Mouse (Mus musculus) CH12.LX (cell line): ENCODE data around the gene Mcrip1. TPM values are rescaled to one million over a fixed set of nuclear protein-coding genes. Genes with fewer than 3 reads are reported as not detected.

Source experiments
- DNase-seq: peaks from one replicate; pipeline ENCODE4 v3.0.0-alpha.2; 2013; ENCODE audit errors: extremely low read depth
- H3K27ac ChIP-seq: 2 replicates; pipeline ENCODE4 v1.5.1; 2012; ENCODE audit warnings: low read depth, mild to moderate bottlenecking, control low read depth, moderate library complexity; ENCODE audit not compliant: insufficient read depth
- H3K27me3 ChIP-seq: replicated peaks from 2 replicates; pipeline ENCODE3; 2012; ENCODE audit warnings: inconsistent platforms
- H3K36me3 ChIP-seq, 2 experiments: replicated peaks in 1 of 2; 2 replicates each; pipeline versions ENCODE3 to v1.6.1; 2012; ENCODE audit warnings: inconsistent platforms in 1 of 2, low read length in 1 of 2, mild to moderate bottlenecking in 1 of 2, mixed read lengths in 1 of 2, moderate library complexity in 1 of 2; ENCODE audit not compliant: control insufficient read depth in 1 of 2, insufficient read depth in 1 of 2
- H3K4me1 ChIP-seq, 2 experiments: 2 replicates each; pipeline ENCODE4 v1.6.1; 2012; ENCODE audit warnings: inconsistent platforms in 1 of 2, moderate library complexity in 1 of 2; ENCODE audit not compliant: insufficient read depth in 2 of 2, control insufficient read depth in 1 of 2
- H3K4me2 ChIP-seq: 2 replicates; pipeline ENCODE4 v1.6.1; 2012; ENCODE audit warnings: low read depth, mild to moderate bottlenecking, control low read depth; ENCODE audit not compliant: poor library complexity, insufficient read depth, severe bottlenecking
- H3K4me3 ChIP-seq, 3 experiments: fragments of 150-350 bp in 1 of 3; sonication (generic) in 1 of 3; replicated peaks in 1 of 3; 2 replicates each; pipeline versions ENCODE3 to v1.5.1; 2011 to 2012; ENCODE audit warnings: low read depth in 2 of 3, low read length in 2 of 3, mild to moderate bottlenecking in 2 of 3, moderate library complexity in 2 of 3, control low read depth in 1 of 3, improper control_type of control experiment in 1 of 3, inconsistent platforms in 1 of 3, mixed read lengths in 1 of 3; ENCODE audit not compliant: poor library complexity in 1 of 3
- H3K79me2 ChIP-seq: replicated peaks from 2 replicates; pipeline ENCODE4 v1.6.1; 2012; ENCODE audit warnings: mild to moderate bottlenecking, moderate library complexity; ENCODE audit not compliant: control insufficient read depth, poor library complexity, insufficient read depth, severe bottlenecking; ENCODE audit errors: extremely low read depth
- H3K9ac ChIP-seq: 2 replicates; pipeline ENCODE4 v1.6.1; 2012; ENCODE audit warnings: low read depth, mild to moderate bottlenecking, control low read depth, moderate library complexity; ENCODE audit not compliant: insufficient read depth
- H3K9me3 ChIP-seq: replicated peaks from 2 replicates; pipeline ENCODE3; 2012; ENCODE audit warnings: low read length, inconsistent platforms, mixed read lengths
- BHLHE40 ChIP-seq: IDR thresholded peaks from 2 replicates; pipeline ENCODE4 v1.6.1; 2011; ENCODE audit warnings: mild to moderate bottlenecking, low read depth, low read length, improper control_type of control experiment
- CHD1 ChIP-seq: IDR thresholded peaks from 2 replicates; pipeline ENCODE4 v1.6.1; 2012; ENCODE audit warnings: low read depth, low read length, improper control_type of control experiment, inconsistent platforms
- CHD2 ChIP-seq: IDR thresholded peaks from 2 replicates; pipeline ENCODE4 v1.6.1; 2011; ENCODE audit warnings: low read length, improper control_type of control experiment
- CTCF ChIP-seq, 2 experiments: IDR thresholded peaks in 1 of 2; conservative IDR thresholded peaks in 1 of 2; 2 replicates each; pipeline ENCODE4 v1.5.1; 2011 to 2012; ENCODE audit warnings: low read depth in 2 of 2, low read length in 2 of 2, improper control_type of control experiment in 1 of 2, inconsistent platforms in 1 of 2, mild to moderate bottlenecking in 1 of 2, moderate library complexity in 1 of 2
- E2F4 ChIP-seq: IDR thresholded peaks from 2 replicates; pipeline ENCODE4 v1.6.1; 2011; ENCODE audit warnings: low read depth, low read length, improper control_type of control experiment; ENCODE audit not compliant: insufficient replicate concordance
- ELF1 ChIP-seq: IDR thresholded peaks from 2 replicates; pipeline ENCODE4 v1.6.1; 2014; ENCODE audit warnings: low read depth, mild to moderate bottlenecking, inconsistent platforms, low read length, improper control_type of control experiment
- EP300 ChIP-seq: IDR thresholded peaks from 2 replicates; pipeline ENCODE4 v1.6.1; 2011; ENCODE audit warnings: low read length, improper control_type of control experiment
- ETS1 ChIP-seq: conservative IDR thresholded peaks from 2 replicates; pipeline ENCODE4 v1.6.1; 2012; ENCODE audit warnings: low read depth, mild to moderate bottlenecking, inconsistent platforms, low read length, improper control_type of control experiment, moderate library complexity
- GABPA ChIP-seq: IDR thresholded peaks from 2 replicates; pipeline ENCODE4 v1.6.1; 2012; ENCODE audit warnings: low read depth, low read length, improper control_type of control experiment, inconsistent platforms; ENCODE audit not compliant: insufficient replicate concordance
- HCFC1 ChIP-seq: IDR thresholded peaks from 2 replicates; pipeline ENCODE4 v1.6.1; 2012; ENCODE audit warnings: low read depth, mild to moderate bottlenecking, inconsistent platforms, low read length, improper control_type of control experiment
- IRF4 ChIP-seq: IDR thresholded peaks from 2 replicates; pipeline ENCODE4 v1.6.1; 2014; ENCODE audit warnings: low read depth, mild to moderate bottlenecking, inconsistent platforms, low read length, improper control_type of control experiment
- JUN ChIP-seq: IDR thresholded peaks from 2 replicates; pipeline ENCODE4 v1.6.1; 2011; ENCODE audit warnings: low read depth, mild to moderate bottlenecking, low read length, improper control_type of control experiment, moderate library complexity; ENCODE audit not compliant: insufficient read depth
- JUND ChIP-seq: conservative IDR thresholded peaks from 2 replicates; pipeline ENCODE4 v1.6.1; 2011; ENCODE audit warnings: low read depth, low read length, improper control_type of control experiment
- KAT2A ChIP-seq: IDR thresholded peaks from 2 replicates; pipeline ENCODE4 v1.6.1; 2012; ENCODE audit warnings: low read length, improper control_type of control experiment, inconsistent platforms; ENCODE audit not compliant: insufficient replicate concordance
- MAFK ChIP-seq: IDR thresholded peaks from 2 replicates; pipeline ENCODE4 v1.6.1; 2011; ENCODE audit warnings: low read length, improper control_type of control experiment; ENCODE audit not compliant: insufficient replicate concordance
- MAX ChIP-seq: IDR thresholded peaks from 2 replicates; pipeline ENCODE4 v1.6.1; 2011; ENCODE audit warnings: low read length, improper control_type of control experiment
- MAZ ChIP-seq: IDR thresholded peaks from 2 replicates; pipeline ENCODE4 v1.6.1; 2012; ENCODE audit warnings: low read depth, mild to moderate bottlenecking, inconsistent platforms, low read length, improper control_type of control experiment, moderate library complexity
- MEF2A ChIP-seq: IDR thresholded peaks from 2 replicates; pipeline ENCODE4 v1.6.1; 2014; ENCODE audit warnings: low read depth, mild to moderate bottlenecking, inconsistent platforms, low read length, improper control_type of control experiment, borderline replicate concordance
- MXI1 ChIP-seq: IDR thresholded peaks from 2 replicates; pipeline ENCODE4 v1.6.1; 2011; ENCODE audit warnings: mild to moderate bottlenecking, low read depth, low read length, improper control_type of control experiment
- MYC ChIP-seq: IDR thresholded peaks from 2 replicates; pipeline ENCODE4 v1.6.1; 2011; ENCODE audit warnings: low read depth, mild to moderate bottlenecking, improper control_type of control experiment, low read length
- NELFE ChIP-seq: IDR thresholded peaks from 2 replicates; pipeline ENCODE4 v1.6.1; 2011; ENCODE audit warnings: low read depth, low read length, improper control_type of control experiment
- NRF1 ChIP-seq: IDR thresholded peaks from 2 replicates; pipeline ENCODE4 v1.6.1; 2014; ENCODE audit warnings: low read depth, mild to moderate bottlenecking, inconsistent platforms, low read length, improper control_type of control experiment, moderate library complexity
- PAX5 ChIP-seq: IDR thresholded peaks from 2 replicates; pipeline ENCODE4 v1.6.1; 2012; ENCODE audit warnings: low read length, inconsistent platforms, mixed read lengths
- POLR2A ChIP-seq: IDR thresholded peaks from 2 replicates; pipeline ENCODE4 v1.6.1; 2011; ENCODE audit warnings: low read depth, mild to moderate bottlenecking, improper control_type of control experiment, low read length
- POLR2AphosphoS2 ChIP-seq: IDR thresholded peaks from 2 replicates; pipeline ENCODE4 v1.6.1; 2011; ENCODE audit warnings: low read depth, low read length, improper control_type of control experiment
- RAD21 ChIP-seq: IDR thresholded peaks from 2 replicates; pipeline ENCODE4 v1.6.1; 2011; ENCODE audit warnings: low read depth, mild to moderate bottlenecking, low read length, improper control_type of control experiment, moderate library complexity
- RCOR1 ChIP-seq: conservative IDR thresholded peaks from 2 replicates; pipeline ENCODE4 v1.6.1; 2012; ENCODE audit warnings: low read depth, mild to moderate bottlenecking, inconsistent platforms, low read length, improper control_type of control experiment
- SIN3A ChIP-seq: IDR thresholded peaks from 2 replicates; pipeline ENCODE4 v1.6.1; 2012; ENCODE audit warnings: low read length, improper control_type of control experiment, inconsistent platforms
- SMC3 ChIP-seq: IDR thresholded peaks from 2 replicates; pipeline ENCODE4 v1.6.1; 2011; ENCODE audit warnings: low read depth, low read length, improper control_type of control experiment
- TBP ChIP-seq: conservative IDR thresholded peaks from 2 replicates; pipeline ENCODE4 v1.6.1; 2011; ENCODE audit warnings: low read depth, low read length, improper control_type of control experiment
- TCF12 ChIP-seq: IDR thresholded peaks from 2 replicates; pipeline ENCODE4 v1.6.1; 2014; ENCODE audit warnings: low read depth, mild to moderate bottlenecking, inconsistent platforms, low read length, improper control_type of control experiment
- UBTF ChIP-seq: IDR thresholded peaks from 2 replicates; pipeline ENCODE4 v1.6.1; 2012; ENCODE audit warnings: low read depth, mild to moderate bottlenecking, inconsistent platforms, low read length, improper control_type of control experiment, moderate library complexity
- USF1 ChIP-seq: IDR thresholded peaks from 2 replicates; pipeline ENCODE4 v1.6.1; 2014; ENCODE audit warnings: low read depth, mild to moderate bottlenecking, inconsistent platforms, low read length, improper control_type of control experiment
- USF2 ChIP-seq: conservative IDR thresholded peaks from 2 replicates; pipeline ENCODE4 v1.6.1; 2011; ENCODE audit warnings: low read depth, low read length, improper control_type of control experiment
- ZC3H11A ChIP-seq: IDR thresholded peaks from 2 replicates; pipeline ENCODE4 v1.6.1; 2012; ENCODE audit warnings: low read depth, mild to moderate bottlenecking, inconsistent platforms, low read length, improper control_type of control experiment
- ZKSCAN1 ChIP-seq: IDR thresholded peaks from 2 replicates; pipeline ENCODE4 v1.6.1; 2012; ENCODE audit warnings: low read depth, inconsistent platforms, low read length, improper control_type of control experiment, borderline replicate concordance
- ZMIZ1 ChIP-seq: IDR thresholded peaks from 2 replicates; pipeline ENCODE4 v1.6.1; 2012; ENCODE audit warnings: low read depth, mild to moderate bottlenecking, inconsistent platforms, low read length, improper control_type of control experiment
- ZNF384 ChIP-seq: IDR thresholded peaks from 2 replicates; pipeline ENCODE4 v1.6.1; 2012; ENCODE audit warnings: low read depth, low read length, improper control_type of control experiment, inconsistent platforms
- dilution Hi-C: fragments of 300-500 bp; cut with MboI; formaldehyde crosslinking; loops from 2 replicates; pipeline ENCODE4 v1.14.3; 2020; ENCODE audit warnings: low sequenced_read_pairs; ENCODE audit not compliant: extremely low pct_unique_long_range_greater_than_20kb, extremely low pct_ligation_motif_present
- in situ Hi-C: fragments of 300-500 bp; cut with MboI; formaldehyde crosslinking; loops from 3 replicates; pipeline ENCODE4 v1.14.3; 2019; ENCODE audit warnings: low sequenced_read_pairs, low pct_ligation_motif_present, low pct_unique_long_range_greater_than_20kb, mixed read lengths
- polyA plus RNA-seq: library from polyadenylated mRNA; unstranded; fragments of >175 nt; gene quantifications from 2 replicates; pipeline ENCODE4 v1.2.1, GENCODE M21; 2012; ENCODE audit warnings: low read depth; ENCODE audit not compliant: insufficient read length
- total RNA-seq, 2 experiments: library from RNA; depleted of rRNA; stranded (reverse); fragments of 300-350 nt in 1 of 2; fragments of >200 nt in 1 of 2; gene quantifications; 2 replicates each; pipeline ENCODE4 v1.2.3; 2012 to 2014

Mcrip1 gene
- total RNA-seq (2012; rRNA removed) = 25.8 and 39.6 TPM in 2 replicates
- total RNA-seq (2014; rRNA removed) = 37.6 and 46.2 TPM in 2 replicates
- 60.2 and 66.5 TPM in 2 replicates for polyA plus RNA-seq

GRCm38 (mm10) chr11:120549168-120549945, at the start of gene Mcrip1:
Mcrip1 (minus strand) TSS chr11:120549727.
- Histone ChIP-seq H3K27me3 (no peaks in the 10 kb centered on the region), H3K4me2 (peak within 1 kb of the TSS; percentile 77), H3K9me3 (no peaks in the 10 kb centered on the region), H3K79me2 (no peaks in the 10 kb centered on the region), H3K9ac (peak within 1 kb of the TSS; percentile 81), H3K4me1 (peaks cover 11 to 28% of the 10 kb centered on the region in 2 experiments), H3K27ac (peak within 1 kb of the TSS; percentile 18), H3K4me3 (peak within 1 kb of the TSS; percentile 75 to 87 (median 81)), H3K36me3 (peaks cover 6 to 47% of the 10 kb centered on the region in 2 experiments)
- peak; percentile 89 for DNase-seq
- in situ Hi-C loops (no loop called here), dilution Hi-C loops (no loop called here)
- no peak for TF ChIP-seq GABPA
- TF ChIP-seq MYC = peak; percentile 63; the same call in 1 of the 2 replicates
- peak; percentile 72 for TF ChIP-seq SIN3A
- peak; percentile 87 for TF ChIP-seq NRF1
- peak; percentile 83 for TF ChIP-seq TCF12
- TF ChIP-seq POLR2AphosphoS2 = peak; percentile 83; the same call in 1 of the 2 replicates
- TF ChIP-seq MXI1 = peak; percentile 82
- no peak for TF ChIP-seq ZNF384
- TF ChIP-seq CTCF (conservative IDR thresholded peaks at IDR 0.05 in 1 of 2, IDR thresholded peaks at IDR 0.05 in 1 of 2; ENCODE audit: low read depth in 2 of 2, low read length in 2 of 2) = no peak
- TF ChIP-seq ZMIZ1 = peak; percentile 68; the same call in 1 of the 2 replicates
- TF ChIP-seq BHLHE40 = peak; percentile 84
- TF ChIP-seq USF2 = peak; percentile 82
- TF ChIP-seq USF1 = peak; percentile 94
- no peak; the same call in 1 of the 2 replicates for TF ChIP-seq MAZ
- 0 out of 2 replicates have a peak, but pooled peaks have one; percentile 44 for TF ChIP-seq UBTF
- peak; percentile 70 for TF ChIP-seq NELFE
- TF ChIP-seq TBP = no peak
- TF ChIP-seq JUND = no peak
- no peak for TF ChIP-seq E2F4
- 0 out of 2 replicates have a peak, but pooled peaks have one; percentile 9 for TF ChIP-seq ETS1
- TF ChIP-seq EP300 = no peak
- peak; percentile 91 for TF ChIP-seq POLR2A
- peak; percentile 97 for TF ChIP-seq MAX
- TF ChIP-seq CHD2 = no peak; the same call in none of the 2 replicates
- TF ChIP-seq HCFC1 = peak; percentile 75
- TF ChIP-seq CHD1 = 0 out of 2 replicates have a peak, but pooled peaks have one; percentile 33
- TF ChIP-seq IRF4 = no peak
- TF ChIP-seq ZC3H11A = no peak
- no peak for TF ChIP-seq ZKSCAN1
- peak; percentile 52; the same call in 1 of the 2 replicates for TF ChIP-seq KAT2A
- TF ChIP-seq SMC3 = no peak
- TF ChIP-seq JUN = no peak
- no peak for TF ChIP-seq RCOR1
- TF ChIP-seq RAD21 = no peak
- TF ChIP-seq ELF1 = peak; percentile 82
- TF ChIP-seq MEF2A = 0 out of 2 replicates have a peak, but pooled peaks have one; percentile 15
- TF ChIP-seq MAFK = no peak
- TF ChIP-seq PAX5 = no peak
